Mouse (Mus musculus): ENCODE measurements around the gene Vmn2r79. TPM values are rescaled to one million over a fixed set of nuclear protein-coding genes. Genes with fewer than 3 reads are reported as not detected.
"Not testable (repeated sequence)": the region's sequence is repeated elsewhere in the genome, so short reads cannot be mapped to it uniquely, and the experiment has no call there.

Gene Vmn2r79
- not detected in 2 replicates for polyA plus RNA-seq (2012; rRNA removed)

DNA sequence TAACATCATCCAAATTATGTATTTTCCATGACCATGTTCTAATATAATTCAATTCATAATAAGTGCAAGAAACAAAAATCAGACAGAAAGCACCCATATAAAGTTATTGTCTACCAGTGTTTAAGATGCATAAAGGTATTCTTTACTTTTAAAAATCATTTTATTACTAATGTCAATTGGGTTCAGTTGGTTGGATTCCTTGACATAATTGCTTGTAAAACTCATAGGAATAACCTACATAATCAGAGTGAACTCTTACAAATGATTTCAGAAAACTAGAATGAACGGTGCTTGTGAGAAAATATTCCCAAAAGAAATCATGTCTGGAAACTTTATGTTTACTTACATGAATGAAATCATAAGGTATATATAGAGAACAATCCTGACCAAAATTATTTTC, at the start of gene Vmn2r79:
Gene Vmn2r79 (plus strand): TSS at position 301 of the 400 bp plus-strand sequence.
- DNase-seq; H3K4me1 ChIP-seq (ENCODE audit: control insufficient read depth, insufficient read depth, low read length); H3K36me3 ChIP-seq (ENCODE audit: control insufficient read depth, insufficient read depth, low read length); H3K27me3 ChIP-seq (replicated peaks; ENCODE audit: control insufficient read depth, insufficient read depth, low read length); H3K4me3 ChIP-seq (ENCODE audit: insufficient read depth, low read depth, low read length); H3K27ac ChIP-seq (ENCODE audit: insufficient read depth, low read depth, low read length): not testable (repeated sequence)
- WGBS: 79% methylated on average over 1 of the region's 1 CpGs

DNA sequence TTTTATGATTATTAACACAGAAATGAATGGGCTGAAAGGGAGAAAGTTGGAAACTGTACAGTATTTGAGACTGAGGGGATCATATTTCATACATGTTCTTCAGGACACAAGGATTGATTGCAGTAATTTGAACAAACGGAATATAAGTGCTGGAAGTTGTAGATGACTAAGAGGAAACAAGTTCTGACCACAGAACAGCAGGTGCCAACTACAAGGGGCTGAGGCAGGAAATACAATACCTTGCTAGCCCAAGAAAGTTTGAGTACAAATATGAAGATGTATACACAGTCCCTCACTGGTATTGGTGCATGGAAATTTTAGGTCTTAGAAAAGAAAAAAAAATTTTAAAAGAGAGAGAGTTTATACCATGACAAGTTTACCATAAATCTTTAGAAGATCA, 1.2 kb upstream of the Vmn2r79 start:
- Histone ChIP-seq H3K4me3 (ENCODE audit: insufficient read depth, low read depth, low read length) (no peak overlapping the region), H3K27me3 (replicated peaks; ENCODE audit: control insufficient read depth, insufficient read depth, low read length) (no peaks in the 10 kb centered on the region), H3K4me1 (ENCODE audit: control insufficient read depth, insufficient read depth, low read length) (no peaks in the 10 kb centered on the region), H3K36me3 (ENCODE audit: control insufficient read depth, insufficient read depth, low read length) (no peaks in the 10 kb centered on the region), H3K27ac (ENCODE audit: insufficient read depth, low read depth, low read length) (no peak overlapping the region)
- WGBS: 25% methylated on average over 1 of the region's 1 CpGs
- DNase-seq: no peak
- TF ChIP-seq POLR2A (IDR thresholded peaks at IDR 0.05; ENCODE audit: low read depth, low read length) (no peak), CTCF (conservative IDR thresholded peaks at IDR 0.05; ENCODE audit: insufficient read depth, insufficient read length, low read depth, low read length) (no peak)

GRCm38 (mm10) chr7:87026486-87026885, 30.6 kb downstream of the Vmn2r79 start:
- not testable (repeated sequence) for H3K36me3 ChIP-seq (ENCODE audit: control insufficient read depth, insufficient read depth, low read length); H3K4me3 ChIP-seq (ENCODE audit: insufficient read depth, low read depth, low read length); H3K4me1 ChIP-seq (ENCODE audit: control insufficient read depth, insufficient read depth, low read length); H3K27me3 ChIP-seq (replicated peaks; ENCODE audit: control insufficient read depth, insufficient read depth, low read length); DNase-seq; H3K27ac ChIP-seq (ENCODE audit: insufficient read depth, low read depth, low read length)

- Histone ChIP-seq H3K27ac (ENCODE audit: insufficient read depth, low read depth, low read length) (no peak overlapping the region), H3K36me3 (ENCODE audit: control insufficient read depth, insufficient read depth, low read length) (no peaks in the 10 kb centered on the region), H3K4me1 (ENCODE audit: control insufficient read depth, insufficient read depth, low read length) (no peaks in the 10 kb centered on the region), H3K27me3 (replicated peaks; ENCODE audit: control insufficient read depth, insufficient read depth, low read length) (no peaks in the 10 kb centered on the region), H3K4me3 (ENCODE audit: insufficient read depth, low read depth, low read length) (no peak overlapping the region)
- DNase-seq: no peak
- TF ChIP-seq POLR2A (IDR thresholded peaks at IDR 0.05; ENCODE audit: low read depth, low read length) (no peak), CTCF (conservative IDR thresholded peaks at IDR 0.05; ENCODE audit: insufficient read depth, insufficient read length, low read depth, low read length) (no peak)
- 72% methylated on average over 4 of the region's 4 CpGs for whole genome bisulfite sequencing
These were observed 67.7 kb downstream of the Vmn2r79 start for GRCm38 (mm10) chr7:87063576-87063975.

Other genes starting within 250 kb of the Vmn2r79 start
- 45.7 and 49.4 TPM in 2 replicates for gene Folh1, start 220.2 kb upstream of the Vmn2r79 start, polyA plus RNA-seq (2012; rRNA removed)
- gene Vmn2r77, start 201.1 kb upstream of the Vmn2r79 start, polyA plus RNA-seq (2012; rRNA removed): 0.13 and 0.15 TPM in 2 replicates
- gene Vmn2r78, start 81.0 kb upstream of the Vmn2r79 start, polyA plus RNA-seq (2012; rRNA removed): 0.02 and 0.03 TPM in 2 replicates
- 205 and 234 TPM in 2 replicates for gene Nox4, start 250.0 kb downstream of the Vmn2r79 start, polyA plus RNA-seq (2012; rRNA removed)